Mouse (Mus musculus): ENCODE measurements around the gene Edem2. TPM values are rescaled to one million over a fixed set of nuclear protein-coding genes. Genes with fewer than 3 reads are reported as not detected.
A peak's percentile ranks its signal among the peaks of the same experiment; 100 is the strongest.

Edem2 gene
- 37.1 and 37.6 TPM in 2 replicates for polyA plus RNA-seq (2016; fragmentation: Nextera tagmentation; extraction: Ambion mirVana)

DNA sequence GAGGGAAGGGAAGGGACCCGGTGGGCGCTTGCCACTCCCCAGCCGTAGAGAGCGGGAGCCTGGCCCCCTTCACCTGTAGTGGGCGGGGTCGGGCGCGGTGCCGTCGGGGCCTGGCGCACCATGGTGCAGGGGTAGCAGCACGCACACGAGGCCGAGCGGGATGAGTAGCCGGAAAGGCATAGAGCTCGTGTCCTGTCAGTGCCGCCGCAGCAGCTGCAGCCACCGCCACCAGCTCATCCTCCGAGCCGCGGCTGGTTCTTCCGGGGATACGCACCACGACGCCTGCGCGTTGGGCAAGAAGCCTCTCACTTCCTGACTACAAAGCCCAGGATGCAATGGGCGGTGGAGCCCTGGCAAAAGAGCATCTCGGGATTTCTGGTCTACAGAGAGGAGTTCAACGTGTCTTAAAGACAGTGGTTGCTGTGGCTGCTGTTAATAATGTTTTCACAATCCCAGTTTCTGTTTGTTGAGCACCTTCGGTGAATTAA, at the start of gene Edem2:
TSS of gene Edem2 (minus strand) at position 318 of the 488 bp plus-strand sequence.
- peak within 1 kb of the TSS; percentile 95 for H3K4me2 ChIP-seq (replicated peaks)
- peak; percentile 98 for ATAC-seq (ENCODE audit: low FRiP score, low read depth)
- H3K9me3 ChIP-seq = no peaks in the 10 kb centered on the region
- H3K27me3 ChIP-seq = no peaks in the 10 kb centered on the region; the same call in 1 of the 2 replicates
- peak within 1 kb of the TSS; percentile 87 for H3K9ac ChIP-seq (replicated peaks)
- peaks cover 11% of the 10 kb centered on the region; the same call in 1 of the 2 replicates for H3K36me3 ChIP-seq
- H3K4me3 ChIP-seq = peak within 1 kb of the TSS; percentile 80
- under 1% methylated on average over 33 of the region's 33 CpGs for WGBS
- peak within 1 kb of the TSS; percentile 50 for H3K27ac ChIP-seq (replicated peaks)
- peaks cover 12% of the 10 kb centered on the region for H3K4me1 ChIP-seq

DNA sequence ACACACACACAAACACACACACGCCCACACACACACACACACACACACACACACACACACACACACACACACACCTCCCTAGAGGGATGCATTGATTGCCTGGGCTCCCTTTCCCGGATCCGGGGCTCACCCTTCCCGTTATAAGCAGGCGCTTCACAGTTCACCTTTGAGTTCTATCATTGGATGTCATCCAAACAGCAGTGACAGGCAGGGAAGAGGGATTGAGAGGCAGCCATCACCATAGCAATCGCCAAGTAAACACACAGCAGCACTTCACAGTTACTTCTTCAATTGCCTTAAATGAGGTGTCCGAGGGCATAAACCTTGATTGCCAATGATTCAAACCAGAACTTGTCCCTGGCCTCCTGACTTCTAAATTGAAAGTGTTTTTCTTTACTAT, 49.8 kb upstream of the Edem2 start:
- Histone ChIP-seq H3K9ac (replicated peaks) (no peak overlapping the region), H3K27ac (replicated peaks) (no peak overlapping the region), H3K4me2 (replicated peaks) (no peak overlapping the region), H3K27me3 (peaks cover 33% of the 10 kb centered on the region), H3K9me3 (no peaks in the 10 kb centered on the region), H3K4me1 (peaks cover 14% of the 10 kb centered on the region), H3K4me3 (no peak overlapping the region), H3K36me3 (no peaks in the 10 kb centered on the region)
- 71% methylated on average over 6 of the region's 7 CpGs for WGBS
- no peak for ATAC-seq (ENCODE audit: low FRiP score, low read depth)

DNA sequence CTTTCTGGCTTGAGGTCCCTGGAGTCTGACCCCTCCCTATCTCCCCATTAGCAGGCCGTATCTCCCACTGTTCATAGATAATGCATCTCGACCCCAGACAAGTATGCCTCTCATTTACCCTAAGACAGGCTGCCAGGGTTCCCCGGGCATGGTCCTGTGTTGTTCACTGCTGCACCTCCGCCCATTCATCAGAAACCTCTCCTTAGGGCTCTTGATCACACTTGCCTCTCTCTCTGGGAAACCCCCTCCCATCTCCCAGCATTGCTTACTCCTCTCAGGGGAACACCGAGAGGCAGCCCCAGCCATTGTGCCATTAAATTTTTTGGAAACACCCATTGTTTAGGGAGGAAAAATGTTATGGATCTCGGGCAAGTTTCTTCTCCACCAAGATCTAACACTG, 48.7 kb upstream of the Edem2 start:
- Histone ChIP-seq H3K27ac (replicated peaks) (no peak overlapping the region), H3K36me3 (no peaks in the 10 kb centered on the region), H3K4me3 (no peak overlapping the region), H3K4me1 (peaks cover 14% of the 10 kb centered on the region), H3K9ac (replicated peaks) (no peak overlapping the region), H3K4me2 (replicated peaks) (no peak overlapping the region), H3K27me3 (peaks cover 44% of the 10 kb centered on the region), H3K9me3 (no peaks in the 10 kb centered on the region)
- WGBS = 75% methylated on average over 6 of the region's 6 CpGs
- ATAC-seq (ENCODE audit: low FRiP score, low read depth) = no peak

- peaks cover 47% of the 10 kb centered on the region for H3K27me3 ChIP-seq
- no peak overlapping the region for H3K9ac ChIP-seq (replicated peaks)
- no peaks in the 10 kb centered on the region for H3K9me3 ChIP-seq
- ATAC-seq (ENCODE audit: low FRiP score, low read depth) = no peak
- WGBS = 74% methylated on average over 4 of the region's 4 CpGs
- peaks cover 14% of the 10 kb centered on the region for H3K4me1 ChIP-seq
- no peak overlapping the region for H3K4me3 ChIP-seq
- H3K27ac ChIP-seq (replicated peaks) = no peak overlapping the region
- H3K4me2 ChIP-seq (replicated peaks) = no peak overlapping the region
- no peaks in the 10 kb centered on the region for H3K36me3 ChIP-seq
Measured at GRCm38 (mm10) chr2:155777688-155777985, 48.4 kb upstream of the Edem2 start.

DNA sequence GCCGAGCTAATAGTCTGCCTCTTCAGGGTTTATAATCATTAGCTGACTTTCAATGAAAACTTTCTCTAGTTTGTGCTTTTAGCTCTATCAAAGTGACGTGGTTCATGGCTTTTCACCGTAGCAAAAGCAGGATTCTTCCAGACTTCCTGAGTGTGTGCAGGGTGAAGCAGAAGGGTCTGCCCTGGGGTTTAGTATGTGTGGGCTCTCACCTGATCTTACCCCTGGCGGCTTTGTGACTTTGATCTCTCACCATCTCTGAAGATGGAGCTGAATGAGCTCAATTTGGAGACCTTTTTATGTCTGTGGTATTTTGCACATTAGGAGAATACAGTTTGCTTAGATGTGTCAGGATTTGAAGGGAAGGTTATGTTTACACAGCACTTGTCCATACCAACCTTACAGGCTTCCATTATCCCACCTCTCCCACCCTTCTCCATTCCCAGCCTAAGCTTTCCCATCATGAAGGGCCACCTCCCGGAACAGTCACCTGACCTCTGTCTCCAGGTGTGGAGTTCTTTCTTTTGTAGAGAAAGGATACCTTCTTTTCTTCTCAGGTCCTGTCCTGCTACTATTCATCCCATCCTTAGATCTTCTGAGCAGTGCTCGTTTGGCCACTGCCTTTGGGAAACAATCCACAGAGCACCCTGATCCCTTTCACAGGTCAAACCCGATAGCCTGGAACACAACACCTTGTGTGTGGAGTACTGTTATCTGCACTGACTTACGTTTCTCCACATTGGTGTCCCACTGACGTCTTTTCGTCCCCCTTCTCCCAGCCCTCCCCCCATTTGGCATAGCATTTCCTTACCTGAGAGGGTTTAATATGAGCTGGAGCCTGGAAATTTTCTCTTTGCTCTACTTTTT, 47.8 kb upstream of the Edem2 start:
- peaks cover 14% of the 10 kb centered on the region for H3K4me1 ChIP-seq
- WGBS = 74% methylated on average over 10 of the region's 10 CpGs
- H3K36me3 ChIP-seq = no peaks in the 10 kb centered on the region
- no peak overlapping the region for H3K4me3 ChIP-seq
- H3K27ac ChIP-seq (replicated peaks) = no peak overlapping the region
- no peak for ATAC-seq (ENCODE audit: low FRiP score, low read depth)
- peaks cover 53% of the 10 kb centered on the region for H3K27me3 ChIP-seq
- H3K9ac ChIP-seq (replicated peaks) = no peak overlapping the region
- no peaks in the 10 kb centered on the region for H3K9me3 ChIP-seq
- no peak overlapping the region for H3K4me2 ChIP-seq (replicated peaks)

DNA sequence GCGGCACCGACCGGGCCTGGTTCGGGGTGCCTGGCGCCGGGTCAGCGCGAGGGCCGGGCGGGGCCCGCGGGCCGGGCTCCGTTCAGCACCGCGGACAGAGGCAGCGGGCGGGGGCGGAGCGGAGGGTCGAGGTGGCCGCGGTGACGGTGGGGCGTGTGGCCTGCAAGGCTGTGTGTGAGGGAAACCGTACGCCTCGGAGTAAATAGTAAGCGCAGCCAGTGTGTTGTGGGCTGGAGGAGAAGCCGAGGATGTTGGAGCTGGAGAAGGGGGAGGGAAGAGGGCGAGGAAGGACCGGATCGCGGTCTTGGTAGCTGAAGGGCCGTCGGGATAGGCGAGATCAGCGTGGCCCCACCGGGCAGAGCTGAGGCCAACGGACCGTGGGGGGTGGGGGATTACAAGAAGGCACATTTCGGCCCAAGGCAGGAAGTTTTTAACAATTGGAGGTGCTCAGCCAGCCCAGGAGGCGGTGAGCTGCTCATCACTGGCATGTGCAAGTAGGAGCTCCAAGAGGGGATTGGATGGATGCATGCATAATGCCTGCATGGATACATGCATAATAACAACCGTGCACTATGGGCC, 46.5 kb upstream of the Edem2 start:
- 1% methylated on average over 38 of the region's 44 CpGs for WGBS

GRCm38 (mm10) chr2:155774927-155775684, 45.8 kb upstream of the Edem2 start, which contains the start of gene Mmp24:
Mmp24 (plus strand) TSS chr2:155775342.
- 2% methylated on average over 76 of the region's 100 CpGs for WGBS

More for the DNA sequence above, 46.5 kb upstream of the Edem2 start:
- Histone ChIP-seq H3K27me3 (peaks cover 54% of the 10 kb centered on the region), H3K4me2 (replicated peaks) (peak overlapping the region; percentile 82), H3K4me3 (peak overlapping the region; percentile 80), H3K4me1 (peaks cover 14% of the 10 kb centered on the region), H3K36me3 (no peaks in the 10 kb centered on the region), H3K9me3 (no peaks in the 10 kb centered on the region), H3K9ac (replicated peaks) (peak overlapping the region; percentile 88), H3K27ac (replicated peaks) (peak overlapping the region; percentile 83)
- ATAC-seq (ENCODE audit: low FRiP score, low read depth) = peak; percentile 88

GRCm38 (mm10) chr2:155774261-155774926, 45.1 kb upstream of the Edem2 start:
- H3K4me2 ChIP-seq (replicated peaks) = peak overlapping the region; percentile 82
- peak overlapping the region; percentile 43; the same call in 1 of the 2 replicates for H3K9ac ChIP-seq (replicated peaks)
- H3K36me3 ChIP-seq = no peaks in the 10 kb centered on the region
- no peak for ATAC-seq (ENCODE audit: low FRiP score, low read depth)
- no peaks in the 10 kb centered on the region for H3K9me3 ChIP-seq
- no peak overlapping the region for H3K27ac ChIP-seq (replicated peaks)
- H3K4me1 ChIP-seq = peaks cover 14% of the 10 kb centered on the region
- peaks cover 54% of the 10 kb centered on the region for H3K27me3 ChIP-seq
- H3K4me3 ChIP-seq = peak overlapping the region; percentile 80
- 71% methylated on average over 11 of the region's 11 CpGs for WGBS

More at GRCm38 (mm10) chr2:155774927-155775684, 45.8 kb upstream of the Edem2 start, which contains the start of gene Mmp24:
- Histone ChIP-seq H3K9me3 (no peaks in the 10 kb centered on the region), H3K36me3 (no peaks in the 10 kb centered on the region), H3K4me3 (peak within 1 kb of the TSS; percentile 80), H3K9ac (replicated peaks) (peak within 1 kb of the TSS; percentile 88), H3K4me2 (replicated peaks) (peak within 1 kb of the TSS; percentile 82), H3K4me1 (peaks cover 14% of the 10 kb centered on the region), H3K27ac (replicated peaks) (peak within 1 kb of the TSS; percentile 83), H3K27me3 (peaks cover 54% of the 10 kb centered on the region)
- no peak for ATAC-seq (ENCODE audit: low FRiP score, low read depth)

DNA sequence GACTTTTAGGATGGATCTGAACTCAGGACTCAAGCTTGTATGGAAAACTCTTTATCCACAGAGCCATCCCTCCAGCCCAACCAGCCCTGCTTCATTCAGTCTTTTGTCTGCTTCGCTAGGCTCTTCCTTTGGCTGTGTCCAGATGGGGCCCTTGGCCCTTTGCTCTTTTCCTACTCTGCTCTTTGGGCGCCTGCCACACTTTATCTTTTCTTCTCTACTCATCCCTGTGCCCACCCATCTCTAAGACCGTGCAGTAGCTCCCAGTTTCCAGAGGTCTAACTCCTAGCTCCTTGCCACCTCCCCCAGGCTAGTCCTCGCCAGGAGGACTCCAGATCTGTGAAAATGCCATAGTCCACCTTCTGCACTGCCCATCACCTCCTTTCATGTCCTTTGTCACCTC, 44.4 kb upstream of the Edem2 start:
- Histone ChIP-seq H3K27ac (replicated peaks) (no peak overlapping the region), H3K36me3 (no peaks in the 10 kb centered on the region), H3K4me1 (peaks cover 9% of the 10 kb centered on the region), H3K9me3 (no peaks in the 10 kb centered on the region), H3K9ac (replicated peaks) (no peak overlapping the region), H3K4me2 (replicated peaks) (no peak overlapping the region), H3K27me3 (peaks cover 50% of the 10 kb centered on the region), H3K4me3 (no peak overlapping the region)
- no peak for ATAC-seq (ENCODE audit: low FRiP score, low read depth)
- 71% methylated on average over 4 of the region's 4 CpGs for WGBS

DNA sequence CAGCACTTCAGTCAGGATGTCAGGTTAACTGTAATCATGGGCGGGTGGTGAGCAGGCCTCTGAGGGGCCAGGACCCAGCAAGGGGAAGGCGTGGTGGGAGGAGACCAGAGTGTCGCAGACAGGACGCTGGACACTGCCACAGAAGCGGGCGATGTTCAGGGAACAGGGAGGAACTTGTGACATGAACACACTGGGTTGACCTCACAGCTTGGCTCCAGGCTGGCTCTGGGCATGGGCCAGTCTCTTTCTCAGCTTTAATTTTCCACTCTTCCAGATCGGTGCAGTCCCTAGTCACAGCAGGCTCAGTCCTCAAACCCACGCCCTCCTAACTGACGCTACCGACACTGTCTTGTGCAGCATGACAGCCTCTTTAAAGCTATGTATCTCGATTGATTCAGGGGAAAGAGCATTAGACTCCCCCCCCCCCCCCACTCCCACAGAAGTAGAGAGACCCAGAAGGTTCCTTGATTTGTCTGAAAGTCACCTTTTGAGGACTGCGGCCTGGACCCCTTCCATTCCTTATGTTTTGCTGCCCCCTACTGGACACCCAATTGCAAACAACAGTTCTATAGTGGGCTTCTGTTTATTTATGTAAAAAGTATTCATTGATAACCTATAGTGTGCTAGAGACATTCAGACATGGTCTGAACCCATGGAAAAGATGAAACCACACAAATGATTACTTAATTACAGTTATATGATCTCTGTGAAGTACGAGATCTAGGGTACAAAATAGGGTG, 35.6 kb upstream of the Edem2 start:
- ATAC-seq (ENCODE audit: low FRiP score, low read depth) = peak; percentile 47; the same call in 1 of the 2 replicates
- Histone ChIP-seq H3K9me3 (no peaks in the 10 kb centered on the region), H3K36me3 (no peaks in the 10 kb centered on the region), H3K4me2 (replicated peaks) (no peak overlapping the region), H3K27me3 (no peaks in the 10 kb centered on the region; the same call in 1 of the 2 replicates), H3K9ac (replicated peaks) (no peak overlapping the region), H3K4me1 (no peaks in the 10 kb centered on the region), H3K27ac (replicated peaks) (no peak overlapping the region), H3K4me3 (no peak overlapping the region)
- WGBS = 53% methylated on average over 13 of the region's 13 CpGs
